Mouse (Mus musculus) liver, adult 2 months (tissue): ENCODE measurements around the gene 4933427D14Rik. TPM values are rescaled to one million over a fixed set of nuclear protein-coding genes. Genes with fewer than 3 reads are reported as not detected.

ENCODE experiments used
- DNase-seq: peaks from one replicate; pipeline ENCODE4 v3.0.0-alpha.2; 2011; ENCODE audit warnings: low read depth, low spot score; ENCODE audit errors: extremely low read depth
- H3K27ac ChIP-seq: fragments of 200-500 bp; replicated peaks from 2 replicates; pipeline ENCODE4 v1.5.1; 2012; ENCODE audit warnings: low read depth, mild to moderate bottlenecking, control low read depth, inconsistent platforms, low read length; ENCODE audit not compliant: insufficient read depth
- H3K27me3 ChIP-seq: fragments of 200-500 bp; 2 replicates; pipeline ENCODE4 v1.6.1; 2012; ENCODE audit warnings: mild to moderate bottlenecking, moderate library complexity, low read length, inconsistent platforms; ENCODE audit not compliant: control insufficient read depth, insufficient read depth
- H3K36me3 ChIP-seq: fragments of 200-500 bp; 2 replicates; pipeline ENCODE4 v1.6.1; 2012; ENCODE audit warnings: low read length, inconsistent platforms; ENCODE audit not compliant: control insufficient read depth, insufficient read depth
- H3K4me1 ChIP-seq: fragments of 200-500 bp; 2 replicates; pipeline ENCODE4 v1.6.1; 2011; ENCODE audit warnings: low read length; ENCODE audit not compliant: control insufficient read depth, insufficient read depth
- H3K4me3 ChIP-seq: fragments of 200-500 bp; 2 replicates; pipeline ENCODE4 v1.5.1; 2011; ENCODE audit warnings: low read depth, mild to moderate bottlenecking, control low read depth, low read length, moderate library complexity; ENCODE audit not compliant: insufficient read depth
- H3K79me2 ChIP-seq: fragments of 200-500 bp; 2 replicates; pipeline ENCODE4 v1.6.1; 2012; ENCODE audit warnings: inconsistent platforms, mild to moderate bottlenecking, low read length, moderate library complexity; ENCODE audit not compliant: control insufficient read depth, insufficient read depth
- H3K9ac ChIP-seq: fragments of 200-500 bp; 2 replicates; pipeline ENCODE4 v1.6.1; 2012; ENCODE audit warnings: low read depth, mild to moderate bottlenecking, control low read depth, inconsistent platforms, low read length
- CTCF ChIP-seq: fragments of 200-500 bp; IDR thresholded peaks from 2 replicates; pipeline ENCODE4 v1.5.1; 2011; ENCODE audit warnings: low read depth, low read length, control low read depth
- POLR2A ChIP-seq: fragments of 200-500 bp; IDR thresholded peaks from 2 replicates; pipeline ENCODE4 v1.6.1; 2011; ENCODE audit warnings: low read length, control low read depth; ENCODE audit not compliant: insufficient read depth; ENCODE audit errors: extremely low read depth
- WGBS: fragments of 180-500 bp; shearing (Covaris S2); methylation state at CpG from one replicate; pipeline ENCODE4 v1.1.7; 2018; 5-methylcytosine and 5-hydroxymethylcytosine counted together
- polyA plus RNA-seq: library from polyadenylated mRNA; depleted of rRNA; stranded (reverse); fragments of >200 nt; gene quantifications from 2 replicates; pipeline ENCODE4 v1.2.3, GENCODE M21; 2012; rRNA removed
- total RNA-seq: library from RNA; depleted of rRNA; stranded (reverse); fragments of >200 nt; gene quantifications from 2 replicates; pipeline ENCODE4 v1.2.3, GENCODE M21; 2014; rRNA removed

4933427D14Rik gene
- total and polyA plus RNA-seq, 2 experiments: 1.7 to 2.2 TPM

DNA sequence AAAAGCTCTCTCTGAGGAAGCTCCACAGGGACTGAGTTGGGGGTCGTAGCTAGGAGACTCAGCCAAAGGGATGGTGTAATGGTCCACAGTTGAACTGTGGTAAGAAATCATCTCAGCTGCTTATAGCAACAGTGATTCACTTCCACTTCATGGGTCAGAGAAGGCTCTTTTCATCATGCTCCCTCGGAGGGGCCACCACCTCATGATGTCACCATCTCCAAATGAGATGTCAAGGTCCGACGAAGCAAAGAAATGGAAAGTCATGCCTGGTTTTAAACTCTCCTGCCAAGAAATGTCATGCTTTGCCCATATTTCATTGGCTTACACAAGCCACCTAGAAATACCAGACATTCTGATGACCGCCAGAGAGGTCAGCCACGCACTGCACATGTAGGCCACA is 86.9 kb downstream of the 4933427D14Rik start:
- no peak overlapping the region for H3K4me3 ChIP-seq
- 91% methylated on average over 6 of the region's 6 CpGs for WGBS
- no peaks in the 10 kb centered on the region for H3K79me2 ChIP-seq
- DNase-seq: no peak
- H3K36me3 ChIP-seq: no peaks in the 10 kb centered on the region
- TF ChIP-seq POLR2A (no peak), CTCF (no peak)
- no peaks in the 10 kb centered on the region for H3K27me3 ChIP-seq
- no peaks in the 10 kb centered on the region for H3K4me1 ChIP-seq
- no peak overlapping the region for H3K27ac ChIP-seq
- H3K9ac ChIP-seq: no peak overlapping the region

DNA sequence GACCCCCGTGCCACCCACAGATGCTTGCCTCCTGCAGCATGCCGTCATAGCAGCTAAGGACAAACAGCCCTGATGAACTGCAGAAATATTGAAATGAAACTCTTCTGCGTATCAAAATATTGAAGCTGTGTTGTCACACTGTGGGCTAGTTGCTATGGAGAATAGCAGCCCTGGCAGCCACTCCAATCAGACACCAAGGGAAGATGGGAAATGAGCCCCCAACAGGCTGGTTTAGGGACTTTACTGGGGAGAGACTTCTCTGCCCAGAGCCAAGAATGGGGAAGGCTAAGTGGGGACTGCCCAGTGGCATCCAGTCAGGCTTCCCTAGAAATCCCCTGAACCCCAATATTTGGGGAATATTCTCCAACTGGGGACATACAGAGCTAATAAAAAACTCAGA is 88.6 kb downstream of the 4933427D14Rik start:
- WGBS: 83% methylated on average over 3 of the region's 3 CpGs
- no peaks in the 10 kb centered on the region for H3K36me3 ChIP-seq
- no peak overlapping the region for H3K27ac ChIP-seq
- H3K4me1 ChIP-seq: no peaks in the 10 kb centered on the region
- DNase-seq: no peak
- H3K79me2 ChIP-seq: no peaks in the 10 kb centered on the region
- no peak overlapping the region for H3K9ac ChIP-seq
- no peak overlapping the region for H3K4me3 ChIP-seq
- no peak for TF ChIP-seq CTCF
- no peak for TF ChIP-seq POLR2A
- no peaks in the 10 kb centered on the region for H3K27me3 ChIP-seq

DNA sequence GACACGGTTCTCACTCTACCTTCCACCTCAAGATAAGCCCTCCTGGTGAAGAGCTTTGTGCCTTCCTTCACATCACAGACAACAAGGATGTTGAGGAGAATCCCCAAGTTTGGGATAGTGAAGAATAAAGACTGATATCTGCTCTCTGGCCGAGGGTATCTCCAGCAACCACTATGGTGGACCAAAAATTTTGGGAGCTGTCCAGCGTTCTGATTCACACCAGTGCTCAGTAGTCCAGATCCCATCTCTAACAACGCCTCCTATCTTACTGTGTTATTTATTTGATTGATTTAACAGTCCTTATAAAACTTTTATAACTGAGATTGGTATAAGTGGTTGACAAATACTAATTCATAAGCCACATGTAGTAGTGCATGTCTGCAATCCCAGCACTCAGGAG is 94.0 kb downstream of the 4933427D14Rik start:
- no peak for DNase-seq
- TF ChIP-seq POLR2A (no peak), CTCF (no peak)
- no peaks in the 10 kb centered on the region for H3K36me3 ChIP-seq
- no peaks in the 10 kb centered on the region; the same call in 1 of the 2 replicates for H3K27me3 ChIP-seq
- H3K27ac ChIP-seq: no peak overlapping the region
- no peak overlapping the region for H3K4me3 ChIP-seq
- no peaks in the 10 kb centered on the region for H3K79me2 ChIP-seq
- whole genome bisulfite sequencing: 56% methylated on average over 4 of the region's 4 CpGs
- no peak overlapping the region for H3K9ac ChIP-seq
- H3K4me1 ChIP-seq: no peaks in the 10 kb centered on the region

- DNase-seq: no peak
- Histone ChIP-seq H3K27ac (no peak overlapping the region), H3K27me3 (no peaks in the 10 kb centered on the region; the same call in 1 of the 2 replicates), H3K4me1 (no peaks in the 10 kb centered on the region), H3K9ac (no peak overlapping the region), H3K79me2 (no peaks in the 10 kb centered on the region), H3K36me3 (no peaks in the 10 kb centered on the region), H3K4me3 (no peak overlapping the region)
- WGBS: 36% methylated on average over 3 of the region's 3 CpGs
- TF ChIP-seq POLR2A: no peak
- no peak for TF ChIP-seq CTCF
Observed at GRCm38 (mm10) chr11:72110726-72111125, 96.5 kb downstream of the 4933427D14Rik start.

DNA sequence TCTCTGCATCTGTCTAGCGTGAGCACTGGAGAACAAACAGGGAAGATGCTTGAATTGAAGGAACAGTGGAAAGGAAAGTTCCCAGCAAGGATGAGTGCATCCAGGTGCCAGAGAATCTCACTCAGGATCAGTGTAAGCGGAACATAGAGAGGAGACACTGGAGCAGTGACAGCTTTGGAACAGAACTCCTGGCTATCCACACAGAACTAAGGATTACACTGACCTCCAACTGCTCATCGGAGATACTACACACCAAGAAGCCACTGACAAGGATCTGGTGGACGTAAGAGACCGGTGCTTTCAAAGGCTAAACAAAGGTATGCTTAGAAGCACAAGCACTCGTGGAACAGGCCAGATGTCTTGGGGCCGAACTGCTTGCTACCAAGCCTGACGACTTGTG is 103.0 kb downstream of the 4933427D14Rik start:
- Histone ChIP-seq H3K4me3 (no peak overlapping the region), H3K4me1 (no peaks in the 10 kb centered on the region), H3K9ac (no peak overlapping the region), H3K27me3 (no peaks in the 10 kb centered on the region), H3K27ac (no peak overlapping the region), H3K36me3 (no peaks in the 10 kb centered on the region), H3K79me2 (no peaks in the 10 kb centered on the region)
- no peak for DNase-seq
- WGBS: 79% methylated on average over 8 of the region's 8 CpGs
- TF ChIP-seq CTCF (no peak), POLR2A (no peak)

Other genes with a start within 250 kb of the 4933427D14Rik start
- gene Aipl1, start 169.9 kb downstream of the 4933427D14Rik start, total RNA-seq: not detected in 2 replicates
- gene Aipl1, start 169.9 kb downstream of the 4933427D14Rik start, polyA plus RNA-seq: not detected in 2 replicates
- gene Pimreg, start 165.4 kb downstream of the 4933427D14Rik start, total RNA-seq: 0.34 TPM in 1 of 2 replicates, not detected in the other
- 0.07 and 0.09 TPM in 2 replicates for gene Pimreg, start 165.4 kb downstream of the 4933427D14Rik start, polyA plus RNA-seq
- 0.07 and 0.18 TPM in 2 replicates for gene Pitpnm3, start 71.7 kb downstream of the 4933427D14Rik start, total RNA-seq
- gene Pitpnm3, start 71.7 kb downstream of the 4933427D14Rik start, polyA plus RNA-seq: 0.02 and 0.06 TPM in 2 replicates
- gene Gm43951, start 619 bp downstream of the 4933427D14Rik start, total RNA-seq: 0.13 and 0.18 TPM in 2 replicates
- gene Gm43951, start 619 bp downstream of the 4933427D14Rik start, polyA plus RNA-seq: 0.02 and 0.05 TPM in 2 replicates
- gene Txndc17, start 88 bp upstream of the 4933427D14Rik start, total RNA-seq: 72.9 and 80.2 TPM in 2 replicates
- gene Txndc17, start 88 bp upstream of the 4933427D14Rik start, polyA plus RNA-seq: 32.0 and 37.9 TPM in 2 replicates
- gene Med31, start 8.1 kb upstream of the 4933427D14Rik start, total RNA-seq: 7.1 and 8.2 TPM in 2 replicates
- 3.4 TPM in 2 replicates for gene Med31, start 8.1 kb upstream of the 4933427D14Rik start, polyA plus RNA-seq
- gene Slc13a5, start 59.8 kb upstream of the 4933427D14Rik start, total RNA-seq: 0.94 and 1.1 TPM in 2 replicates
- 1.4 and 1.6 TPM in 2 replicates for gene Slc13a5, start 59.8 kb upstream of the 4933427D14Rik start, polyA plus RNA-seq
- gene Xaf1, start 94.2 kb upstream of the 4933427D14Rik start, total RNA-seq: 5.2 and 7.4 TPM in 2 replicates
- gene Xaf1, start 94.2 kb upstream of the 4933427D14Rik start, polyA plus RNA-seq: 15.5 and 17.6 TPM in 2 replicates
- gene Fbxo39, start 107.0 kb upstream of the 4933427D14Rik start, total RNA-seq: not detected in 2 replicates
- gene Fbxo39, start 107.0 kb upstream of the 4933427D14Rik start, polyA plus RNA-seq: not detected in 2 replicates
- not detected in 2 replicates for gene Tekt1, start 155.0 kb upstream of the 4933427D14Rik start, total RNA-seq
- not detected in 2 replicates for gene Tekt1, start 155.0 kb upstream of the 4933427D14Rik start, polyA plus RNA-seq
- 0.47 and 0.55 TPM in 2 replicates for gene Smtnl2, start 204.3 kb upstream of the 4933427D14Rik start, total RNA-seq
- gene Smtnl2, start 204.3 kb upstream of the 4933427D14Rik start, polyA plus RNA-seq: 0.43 and 0.93 TPM in 2 replicates
- gene Ggt6, start 228.1 kb upstream of the 4933427D14Rik start, total RNA-seq: 13.6 and 16.2 TPM in 2 replicates
- gene Ggt6, start 228.1 kb upstream of the 4933427D14Rik start, polyA plus RNA-seq: 33.7 and 44.3 TPM in 2 replicates
- 13.7 and 18.8 TPM in 2 replicates for gene Mybbp1a, start 233.9 kb upstream of the 4933427D14Rik start, total RNA-seq
- gene Mybbp1a, start 233.9 kb upstream of the 4933427D14Rik start, polyA plus RNA-seq: 14.8 and 21.6 TPM in 2 replicates